ENCODE assay signal across 8 mouse cellular contexts in the genomic region with DNA sequence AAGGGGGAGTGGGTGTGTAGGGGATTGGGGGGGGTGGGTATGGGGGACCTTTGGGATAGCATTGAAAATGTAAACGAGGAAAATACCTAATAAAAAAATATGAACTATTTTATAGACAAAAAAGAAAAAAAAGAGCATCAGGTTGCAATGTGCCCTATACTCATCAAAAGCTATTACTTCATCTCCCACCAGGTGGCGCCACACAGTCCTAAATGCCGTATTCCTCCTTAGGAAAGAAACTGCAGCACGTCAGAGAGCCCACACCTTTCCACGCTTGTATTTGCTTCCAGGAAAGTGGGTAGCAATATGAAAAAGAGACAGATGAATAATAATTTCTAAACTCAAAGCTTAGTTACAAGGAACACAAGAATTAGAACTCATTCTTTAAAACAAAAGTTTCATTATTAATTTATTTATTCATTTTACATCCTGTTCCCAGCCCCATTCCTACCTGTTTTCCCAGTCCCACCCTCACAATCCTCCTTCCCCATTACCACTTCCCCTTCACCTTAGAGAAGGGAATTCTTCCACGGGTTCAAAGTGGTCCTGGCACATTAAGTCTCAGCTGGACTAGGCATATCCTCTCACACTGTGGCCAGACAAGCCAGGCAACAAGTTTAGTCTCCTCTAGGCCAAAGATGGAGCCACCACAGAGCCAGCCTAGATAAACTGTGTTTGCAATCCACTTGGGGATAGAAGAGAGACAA.
DNase-seq lines count a peak whose midpoint lies in the region; ATAC-seq and TF ChIP-seq lines count a peak whose summit lies in the region.

No protein-coding gene starts in this region.

- no peaks in the 10 kb centered on the region for H3K79me3 ChIP-seq in C2C12 (ENCODE audit: low read depth)

- no peaks in the 10 kb centered on the region for H3K36me3 ChIP-seq in C2C12 (ENCODE audit: control insufficient read depth, insufficient read depth)
- H3K36me3 ChIP-seq in hindbrain, embryonic 11.5 days (ENCODE audit: control insufficient read depth, insufficient read depth, low read length): no peaks in the 10 kb centered on the region
- H3K36me3 ChIP-seq in lung, postnatal 0 days (ENCODE audit: insufficient read depth, low read length): no peaks in the 10 kb centered on the region

- H3K4me3 ChIP-seq in C2C12 (ENCODE audit: insufficient read depth, poor library complexity, severe bottlenecking): no peak overlapping the region
- no peak overlapping the region for H3K4me3 ChIP-seq in hindbrain, embryonic 11.5 days (ENCODE audit: low read depth, low read length)
- no peak overlapping the region for H3K4me3 ChIP-seq in layer of hippocampus, adult 2 months
- H3K4me3 ChIP-seq in lung, postnatal 0 days (ENCODE audit: low read depth, low read length): no peak overlapping the region

- peak; percentile 72 for DNase-seq in ZHBTc4 (ENCODE audit: low read depth, low spot score)
- peak; percentile 51 to 78 for DNase-seq in cerebellum, postnatal 4 days (ENCODE audit: low spot score in 2 of 2)
- peak; percentile 80 for DNase-seq in hindbrain, embryonic 11.5 days (ENCODE audit: low spot score)
- DNase-seq in layer of hippocampus, adult 2 months (ENCODE audit: low spot score in 2 of 2): peak; percentile 59 to 81
- DNase-seq in lung, postnatal 0 days (ENCODE audit: low spot score): peak; percentile 13
- DNase-seq in right cerebral cortex, postnatal 25 days: peak; percentile 53

- no peak overlapping the region for H3K4me2 ChIP-seq in hindbrain, embryonic 11.5 days (replicated peaks; ENCODE audit: low read depth, low read length)
- H3K4me2 ChIP-seq in lung, postnatal 0 days (replicated peaks; ENCODE audit: low read depth, low read length): no peak overlapping the region

- no peak overlapping the region for H3K9ac ChIP-seq in hindbrain, embryonic 11.5 days (ENCODE audit: low read depth, low read length)
- H3K9ac ChIP-seq in lung, postnatal 0 days (replicated peaks; ENCODE audit: low read depth): no peak overlapping the region

- H3ac ChIP-seq in C2C12 (ENCODE audit: control insufficient read depth, insufficient read length, low read depth): no peak overlapping the region

- no peaks in the 10 kb centered on the region for H3K79me2 ChIP-seq in C2C12 (ENCODE audit: control insufficient read depth, insufficient read depth)

- peak; percentile 84 for ATAC-seq in hindbrain, embryonic 11.5 days (ENCODE audit: low FRiP score)
- no peak for ATAC-seq in lung, postnatal 0 days
- no peak for ATAC-seq in inflammation-experienced regulatory T-cells, adult 6 months

- 24% methylated on average over 6 of the region's 6 CpGs for WGBS in hindbrain, embryonic 11.5 days
- WGBS in lung, postnatal 0 days: 12% methylated on average over 6 of the region's 6 CpGs

- no peak for TF ChIP-seq EP300 in lung, postnatal 0 days (IDR thresholded peaks at IDR 0.05)

- no peak overlapping the region for H3K27ac ChIP-seq in hindbrain, embryonic 11.5 days (ENCODE audit: low read depth, low read length)
- H3K27ac ChIP-seq in layer of hippocampus, adult 2 months: no peak overlapping the region
- no peak overlapping the region for H3K27ac ChIP-seq in lung, postnatal 0 days (ENCODE audit: low read length)

- no peaks in the 10 kb centered on the region for H3K27me3 ChIP-seq in C2C12 (ENCODE audit: control insufficient read depth, insufficient read depth, insufficient read length)
- H3K27me3 ChIP-seq in hindbrain, embryonic 11.5 days (ENCODE audit: control insufficient read depth, insufficient read depth, low read length): no peaks in the 10 kb centered on the region
- no peaks in the 10 kb centered on the region for H3K27me3 ChIP-seq in lung, postnatal 0 days (replicated peaks; ENCODE audit: insufficient read depth, low read length)

- H3K9me3 ChIP-seq in hindbrain, embryonic 11.5 days (ENCODE audit: control insufficient read depth, low read length): no peaks in the 10 kb centered on the region
- no peaks in the 10 kb centered on the region for H3K9me3 ChIP-seq in lung, postnatal 0 days (ENCODE audit: low read length)

- H3K4me1 ChIP-seq in hindbrain, embryonic 11.5 days (replicated peaks; ENCODE audit: control insufficient read depth, insufficient read depth, low read length): no peaks in the 10 kb centered on the region
- no peaks in the 10 kb centered on the region for H3K4me1 ChIP-seq in lung, postnatal 0 days (ENCODE audit: insufficient read depth, low read depth, low read length)

- TF ChIP-seq CTCF in C2C12 (IDR thresholded peaks at IDR 0.05; ENCODE audit: control insufficient read depth, insufficient read depth, insufficient read length): peak; percentile 34
- peak; percentile 82 for TF ChIP-seq CTCF in layer of hippocampus, adult 2 months (conservative IDR thresholded peaks at IDR 0.05)
- peak; percentile 60 for TF ChIP-seq CTCF in lung, postnatal 0 days (IDR thresholded peaks at IDR 0.05)

TF ChIP-seq in C2C12, 6 proteins besides CTCF, POLR2A, EP300 and RAD21:
- TF ChIP-seq CEBPB (IDR thresholded peaks at IDR 0.05; ENCODE audit: low read depth) (no peak), FOSL1 (IDR thresholded peaks at IDR 0.05; ENCODE audit: insufficient read depth, low read length, poor library complexity, severe bottlenecking) (no peak), USF1 (IDR thresholded peaks at IDR 0.05; ENCODE audit: low read depth) (no peak), MAX (IDR thresholded peaks at IDR 0.05) (no peak), MYOD1 (IDR thresholded peaks at IDR 0.05; ENCODE audit: control insufficient read depth, insufficient read length, low read depth) (no peak), MYOG (IDR thresholded peaks at IDR 0.05; ENCODE audit: control insufficient read depth, extremely low read depth, insufficient read length) (no peak)
TF ChIP-seq in C2C12: peak in this region for 0.

Comparison
In these comparisons a context has a peak if more than half of its experiments do, and no peak if none do; other contexts are left out.
1. DNase-seq: peak in every context shown above with its lines; median percentile 80 in hindbrain, embryonic 11.5 days; 72 in ZHBTc4; 70 in layer of hippocampus, adult 2 months; 64 in cerebellum, postnatal 4 days; 53 in right cerebral cortex, postnatal 25 days; 13 in lung, postnatal 0 days.